11 mouse cellular contexts compared by ENCODE assay signal in genomic region chr11:24099215-24099614, GRCm38 (mm10). TPM values are rescaled to one million over a fixed set of nuclear protein-coding genes. Genes with fewer than 3 reads are reported as not detected.
A peak's percentile ranks its signal among the peaks of the same experiment; 100 is the strongest.
DNase-seq lines count a peak whose midpoint lies in the region; ATAC-seq and TF ChIP-seq lines count a peak whose summit lies in the region.
"Had no signal": no experiment of that assay in that cellular context is flagged by ENCODE, and none has a peak within 500 bp of the region (broad histone marks: within the 10 kb centered on the region; RNA-seq: fewer than 3 reads in every experiment).

No protein-coding gene starts in this region.

- peak overlapping the region; percentile 24; the same call in 1 of the 2 replicates for H3K27ac ChIP-seq in stomach, embryonic 15.5 days
- H3K27ac ChIP-seq in stomach, postnatal 0 days (replicated peaks): no peak overlapping the region
- H3K27ac ChIP-seq in liver, embryonic 14.5 days: no peak overlapping the region; the same call in none of the 2 replicates
- H3K27ac ChIP-seq: kidney, postnatal 0 days had no signal

- no peak for TF ChIP-seq EP300 in stomach, postnatal 0 days (optimal IDR thresholded peaks at IDR 0.05)
- no peak for TF ChIP-seq EP300 in liver, embryonic 14.5 days (IDR thresholded peaks at IDR 0.05; ENCODE audit: low read depth)

- 66% methylated on average over 10 of the region's 10 CpGs for WGBS in stomach, embryonic 15.5 days
- WGBS in stomach, postnatal 0 days: 55% methylated on average over 10 of the region's 10 CpGs
- 64% methylated on average over 10 of the region's 10 CpGs for WGBS in liver, embryonic 14.5 days (ENCODE audit: insufficient replicate concordance)

- no peak overlapping the region for H3K4me2 ChIP-seq in stomach, embryonic 15.5 days
- no peak overlapping the region for H3K4me2 ChIP-seq in stomach, postnatal 0 days (replicated peaks; ENCODE audit: low read depth)
- H3K4me2 ChIP-seq in liver, embryonic 14.5 days (ENCODE audit: low read depth): peak overlapping the region; percentile 56

- H3K9me3 ChIP-seq in stomach, embryonic 15.5 days: no peaks in the 10 kb centered on the region
- H3K9me3 ChIP-seq in stomach, postnatal 0 days (ENCODE audit: control insufficient read depth, low read length): no peaks in the 10 kb centered on the region
- no peaks in the 10 kb centered on the region for H3K9me3 ChIP-seq in liver, embryonic 14.5 days (ENCODE audit: control insufficient read depth, low read length)

- ATAC-seq in stomach, embryonic 15.5 days (ENCODE audit: insufficient read depth, low FRiP score, low read depth): no peak
- no peak for ATAC-seq in stomach, postnatal 0 days (ENCODE audit: low FRiP score, low TSS enrichment)
- peak; percentile 23 to 47; a peak in 2 of 4 replicates for ATAC-seq in hematopoietic stem cell, adult 5-6 weeks (replicated peaks in 1 of 2; ENCODE audit: insufficient read depth in 1 of 2, low FRiP score in 2 of 2, low TSS enrichment in 1 of 2, low read depth in 1 of 2, poor library complexity in 2 of 2, severe bottlenecking in 2 of 2)
- no peak for ATAC-seq in liver, embryonic 14.5 days (ENCODE audit: insufficient read depth)

- no peak for DNase-seq in stomach, postnatal 0 days (ENCODE audit: low spot score)
- no peak for DNase-seq in liver, embryonic 14.5 days (ENCODE audit: low read depth in 3 of 3, low spot score in 3 of 3)
- DNase-seq in T-cell, adult 2 months (ENCODE audit: low spot score): no peak
- no peak for DNase-seq in Muller cell, postnatal 12 days (ENCODE audit: inconsistent ontology term)
- DNase-seq in left cerebral cortex, postnatal 36 days (ENCODE audit: low spot score in 2 of 2): no peak
- no peak for DNase-seq in ovary, postnatal 10 days (ENCODE audit: low spot score)
- DNase-seq: spleen, adult 18-20 months had no signal

- no peak overlapping the region for H3K9ac ChIP-seq in stomach, embryonic 15.5 days
- no peak overlapping the region for H3K9ac ChIP-seq in stomach, postnatal 0 days (ENCODE audit: low read length)
- no peak overlapping the region for H3K9ac ChIP-seq in liver, embryonic 14.5 days (replicated peaks)

- TF ChIP-seq CTCF in stomach, postnatal 0 days (IDR thresholded peaks at IDR 0.05; ENCODE audit: low read depth): no peak
- TF ChIP-seq CTCF in liver, embryonic 14.5 days (IDR thresholded peaks at IDR 0.05; ENCODE audit: low read depth): no peak

- intact Hi-C loops in left cerebral cortex, postnatal 36 days (cut with DNase I): loop anchor here (5.0 kb wide), 1 partner anchor 43 kb away; no protein-coding TSS in a partner anchor

- no peak overlapping the region for H3K4me3 ChIP-seq in stomach, embryonic 15.5 days (replicated peaks)
- H3K4me3 ChIP-seq in stomach, postnatal 0 days (ENCODE audit: low read depth, low read length): no peak overlapping the region
- H3K4me3 ChIP-seq in liver, embryonic 14.5 days (ENCODE audit: insufficient read depth in 1 of 2, low read depth in 2 of 2, low read length in 2 of 2): no peak overlapping the region

- peaks cover 48% of the 10 kb centered on the region for H3K4me1 ChIP-seq in stomach, embryonic 15.5 days
- H3K4me1 ChIP-seq in stomach, postnatal 0 days (replicated peaks; ENCODE audit: control insufficient read depth, insufficient read depth): peaks cover 10% of the 10 kb centered on the region
- H3K4me1 ChIP-seq in liver, embryonic 14.5 days (replicated peaks; ENCODE audit: control insufficient read depth in 2 of 2, insufficient read depth in 2 of 2, low read length in 1 of 2): peaks cover 50 to 63% of the 10 kb centered on the region in 2 experiments

- H3K27me3 ChIP-seq in stomach, embryonic 15.5 days (replicated peaks): no peaks in the 10 kb centered on the region
- no peaks in the 10 kb centered on the region for H3K27me3 ChIP-seq in stomach, postnatal 0 days (ENCODE audit: control insufficient read depth, insufficient read depth, low read length)
- H3K27me3 ChIP-seq in liver, embryonic 14.5 days (ENCODE audit: control insufficient read depth, insufficient read depth, low read length): no peaks in the 10 kb centered on the region

- no peaks in the 10 kb centered on the region for H3K36me3 ChIP-seq in stomach, embryonic 15.5 days
- H3K36me3 ChIP-seq in stomach, postnatal 0 days (ENCODE audit: control insufficient read depth, insufficient read depth, low read length): no peaks in the 10 kb centered on the region
- H3K36me3 ChIP-seq in liver, embryonic 14.5 days (replicated peaks; ENCODE audit: control insufficient read depth, insufficient read depth, low read depth): peaks cover 3% of the 10 kb centered on the region; the same call in 1 of the 2 replicates

RNA-seq across cellular contexts. Expression of gene Bcl11a, which starts 21.4 kb away (rescaled TPM):
- 24.5 and 25.1 TPM in 2 replicates for polyA plus RNA-seq in stomach, embryonic 15.5 days (2015; fragmentation: Nextera tagmentation; extraction: Ambion mirVana)
- polyA plus RNA-seq in stomach, postnatal 0 days (2015; fragmentation: Nextera tagmentation; extraction: Ambion mirVana): 10.5 and 11.7 TPM in 2 replicates
- total RNA-seq in hematopoietic stem cell, adult 5-6 weeks (2017): 69.0 and 78.6 TPM in 2 replicates
- polyA plus RNA-seq in liver, embryonic 14.5 days (2012; rRNA removed): 10.9 and 13.0 TPM in 2 replicates
- 29.4 and 33.0 TPM in 2 replicates for polyA plus RNA-seq in liver, embryonic 14.5 days (2014; fragmentation: Nextera tagmentation; extraction: Ambion mirVana)
- total RNA-seq in left cerebral cortex, postnatal 36 days (2021): 100 to 1,000 TPM; 100 to 116 TPM

RNA-seq across cellular contexts. Expression of gene A830031A19Rik, which starts 24.4 kb away (rescaled TPM):
- not detected in 2 replicates for polyA plus RNA-seq in stomach, embryonic 15.5 days (2015; fragmentation: Nextera tagmentation; extraction: Ambion mirVana)
- 0.27 TPM in 1 of 2 replicates, not detected in the other for polyA plus RNA-seq in stomach, postnatal 0 days (2015; fragmentation: Nextera tagmentation; extraction: Ambion mirVana)
- total RNA-seq in hematopoietic stem cell, adult 5-6 weeks (2017): not detected in 2 replicates
- polyA plus RNA-seq in liver, embryonic 14.5 days (2012; rRNA removed): not detected in 2 replicates
- not detected in 2 replicates for polyA plus RNA-seq in liver, embryonic 14.5 days (2014; fragmentation: Nextera tagmentation; extraction: Ambion mirVana)
- 1 to 10 TPM; 1.3 to 1.5 TPM for total RNA-seq in left cerebral cortex, postnatal 36 days (2021)
- polyA plus RNA-seq: heart, postnatal 0 days; kidney, postnatal 0 days had no signal

Comparison
In these comparisons a context has a peak if more than half of its experiments do, and no peak if none do; other contexts are left out.
1. ATAC-seq: peak in hematopoietic stem cell, adult 5-6 weeks (2 of 2); none in stomach, embryonic 15.5 days (single experiment), stomach, postnatal 0 days (single experiment) and liver, embryonic 14.5 days (single experiment).